Mouse (Mus musculus) skeletal muscle tissue, adult 2 months (tissue): ENCODE data around the gene Tmem117.

ENCODE experiments used
- DNase-seq: peaks from one replicate; pipeline ENCODE4 v3.0.0-alpha.2; 2012; ENCODE audit warnings: low read depth, low spot score

Gene Tmem117

DNA sequence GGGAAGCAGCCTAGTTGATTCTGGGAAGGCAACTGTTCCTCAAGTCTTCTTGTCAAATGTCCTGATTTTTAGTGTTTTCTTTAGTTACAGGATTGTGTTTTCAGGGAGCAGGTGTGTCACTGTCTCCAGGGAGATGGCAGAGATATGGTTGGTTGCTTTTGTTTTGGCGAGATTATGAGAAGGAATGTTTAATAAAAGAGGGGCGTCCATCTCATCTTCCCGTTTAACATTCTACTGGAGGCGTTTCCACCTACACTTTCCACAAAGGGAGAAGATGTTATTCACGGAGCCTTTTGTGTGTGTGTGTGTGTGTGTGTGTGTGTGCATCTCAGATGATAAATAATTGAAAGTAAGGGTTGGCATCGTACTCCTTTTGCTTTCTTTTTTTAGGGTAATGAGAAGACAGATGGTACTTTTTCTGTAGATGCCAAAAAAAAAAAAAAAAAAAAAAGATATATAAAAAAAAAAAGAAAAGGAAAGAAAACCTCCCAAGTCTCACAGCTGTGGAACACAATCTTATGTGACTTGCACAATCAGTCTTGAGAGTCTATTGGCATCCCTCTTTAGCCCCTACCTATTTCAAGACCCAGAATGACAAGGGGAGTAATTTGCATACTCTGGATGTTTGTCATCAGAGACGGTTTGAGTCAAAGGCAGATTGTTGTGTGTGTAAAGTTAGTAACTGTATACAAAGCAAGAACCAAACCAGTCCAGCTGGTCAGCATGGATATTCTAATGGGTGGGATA lies 142.0 kb downstream of the Tmem117 start:
- no peak for DNase-seq

GRCm38 (mm10) chr15:94771691-94772090 lies 142.7 kb downstream of the Tmem117 start:
- no peak for DNase-seq

DNA sequence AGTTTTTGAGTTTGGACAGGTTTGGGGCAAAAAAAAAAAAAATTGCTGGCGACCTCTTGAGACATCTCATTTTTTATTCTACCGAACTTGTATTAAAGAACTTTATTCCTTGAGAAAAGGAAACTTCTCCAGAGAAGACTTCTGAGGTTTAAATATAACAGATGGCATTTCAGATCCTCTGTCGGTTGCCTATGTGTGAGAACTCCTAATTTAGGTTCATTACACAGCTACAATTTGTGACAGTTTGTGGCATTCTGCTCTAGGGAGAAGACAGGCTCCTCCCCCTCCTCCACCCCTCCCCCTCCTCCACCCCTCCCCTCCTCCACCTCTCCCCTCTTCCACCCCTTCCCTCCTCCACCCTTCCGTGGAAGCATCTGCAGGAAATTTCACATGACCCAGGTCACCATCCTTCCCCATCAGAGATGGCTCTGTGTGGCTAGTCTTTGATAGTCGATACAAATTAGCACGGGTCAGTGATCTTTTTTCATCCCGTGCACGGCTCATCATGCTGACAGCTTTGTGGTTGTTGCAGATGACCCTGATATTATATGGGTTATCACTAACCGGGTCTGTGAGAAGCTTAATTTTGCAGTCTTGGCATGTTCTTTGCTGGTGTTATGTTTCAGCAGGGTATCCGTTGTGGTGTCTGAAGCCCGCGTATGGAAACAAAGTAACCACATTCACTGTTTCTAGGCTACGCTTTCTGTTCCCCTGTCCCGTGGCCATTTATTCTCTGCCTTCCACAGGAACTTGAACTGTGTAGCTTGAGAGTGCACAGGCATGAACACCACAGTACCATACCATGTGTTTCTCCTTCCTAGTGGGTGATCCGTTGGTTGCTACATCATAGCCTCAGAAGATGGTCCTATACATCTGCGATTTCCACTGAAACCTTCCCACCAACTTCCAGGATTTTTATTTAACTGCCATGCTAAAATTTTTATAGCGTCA lies 147.4 kb downstream of the Tmem117 start:
- DNase-seq: no peak

- no peak for DNase-seq
These were observed 152.5 kb downstream of the Tmem117 start for GRCm38 (mm10) chr15:94781556-94781955.

GRCm38 (mm10) chr15:94793455-94793854 lies 164.4 kb downstream of the Tmem117 start:
- no peak for DNase-seq

- no peak for DNase-seq
These were observed 166.5 kb downstream of the Tmem117 start for GRCm38 (mm10) chr15:94795484-94795883.

- DNase-seq: no peak
These were observed 169.2 kb downstream of the Tmem117 start for GRCm38 (mm10) chr15:94798236-94798635.

- DNase-seq: no peak
These were observed 172.4 kb downstream of the Tmem117 start for GRCm38 (mm10) chr15:94801462-94801861.

GRCm38 (mm10) chr15:94802820-94803219 lies 173.8 kb downstream of the Tmem117 start:
- DNase-seq: no peak

- DNase-seq: no peak
These were observed 174.8 kb downstream of the Tmem117 start for GRCm38 (mm10) chr15:94803624-94804342.

GRCm38 (mm10) chr15:94806005-94806404 lies 177.0 kb downstream of the Tmem117 start:
- no peak for DNase-seq

DNA sequence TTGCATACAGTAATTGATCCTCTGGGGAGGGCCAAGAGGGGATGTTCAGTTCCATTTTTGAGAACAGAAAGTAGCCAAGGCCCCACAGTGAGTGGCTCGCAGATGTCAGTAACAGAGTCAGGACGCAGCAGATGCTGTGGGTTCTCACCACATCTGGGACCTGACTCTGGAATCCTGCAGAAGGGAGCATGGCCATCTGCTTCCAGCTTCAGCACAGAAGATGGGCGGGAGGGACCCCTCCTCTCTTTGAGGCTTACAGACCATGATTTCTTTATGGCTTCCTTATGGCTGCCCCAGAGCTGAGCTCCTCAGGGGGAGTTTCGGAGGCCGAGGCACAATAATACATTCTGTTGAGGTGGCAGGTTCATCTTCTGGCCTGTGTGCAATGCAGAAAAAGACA lies 182.5 kb downstream of the Tmem117 start:
- no peak for DNase-seq

GRCm38 (mm10) chr15:94814213-94815100 lies 185.4 kb downstream of the Tmem117 start:
- no peak for DNase-seq

DNA sequence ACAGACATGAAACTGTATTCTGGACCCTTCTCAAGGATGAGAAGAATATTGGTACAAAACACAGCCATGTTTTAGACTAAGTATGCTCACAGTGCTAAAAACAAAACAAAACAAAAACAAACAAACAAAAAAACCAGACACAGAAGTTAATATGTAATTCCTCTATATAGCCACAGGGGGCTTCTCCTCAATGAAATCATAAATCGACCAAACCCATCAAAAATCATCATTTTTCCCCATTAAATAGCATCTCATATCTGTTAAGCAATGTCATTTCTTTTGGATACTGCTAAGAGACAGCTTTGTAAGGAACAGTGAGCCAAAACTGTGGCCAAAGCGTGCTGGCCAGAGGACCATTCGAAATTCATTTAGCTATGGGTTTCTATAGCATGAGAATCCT lies 206.6 kb downstream of the Tmem117 start:
- DNase-seq: no peak

DNA sequence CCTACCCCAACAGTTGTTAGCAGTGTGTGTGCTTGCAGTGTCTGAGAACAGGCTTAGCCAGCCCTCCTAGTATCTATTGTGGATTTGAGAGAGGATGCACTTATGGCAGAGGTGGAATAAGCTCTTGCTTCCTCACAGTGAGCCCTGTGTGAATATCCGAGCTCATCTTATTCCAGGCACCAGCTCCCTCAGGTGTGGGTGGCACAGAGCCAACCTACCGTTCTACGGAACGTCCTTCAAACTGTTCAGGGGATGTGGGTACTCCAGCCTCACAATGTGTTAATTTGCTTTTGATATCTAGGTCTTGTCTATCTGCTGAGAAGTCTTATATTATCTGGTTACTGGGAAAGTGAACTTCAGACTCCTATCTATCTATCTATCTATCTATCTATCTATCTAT lies 209.6 kb downstream of the Tmem117 start:
- DNase-seq: no peak

DNA sequence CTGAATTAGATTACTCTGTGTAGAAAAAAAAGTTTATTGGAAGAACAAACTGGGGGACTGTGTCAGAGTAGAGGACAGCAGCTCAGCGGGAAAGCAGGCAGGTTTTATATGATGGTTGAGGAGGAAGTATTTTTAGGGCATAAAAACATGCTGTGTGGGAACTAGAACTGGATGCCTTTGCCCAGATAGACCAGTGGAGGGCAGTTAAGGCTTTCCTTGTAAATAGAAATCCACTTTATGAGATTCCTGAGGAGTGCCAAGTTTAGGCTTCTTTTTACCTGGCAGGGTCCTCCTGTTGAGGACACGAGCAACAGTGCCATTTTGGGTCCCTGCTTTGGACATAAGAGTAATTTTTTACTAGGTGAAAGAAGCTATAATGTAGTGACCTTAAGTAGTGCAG lies 218.5 kb downstream of the Tmem117 start:
- no peak for DNase-seq

DNA sequence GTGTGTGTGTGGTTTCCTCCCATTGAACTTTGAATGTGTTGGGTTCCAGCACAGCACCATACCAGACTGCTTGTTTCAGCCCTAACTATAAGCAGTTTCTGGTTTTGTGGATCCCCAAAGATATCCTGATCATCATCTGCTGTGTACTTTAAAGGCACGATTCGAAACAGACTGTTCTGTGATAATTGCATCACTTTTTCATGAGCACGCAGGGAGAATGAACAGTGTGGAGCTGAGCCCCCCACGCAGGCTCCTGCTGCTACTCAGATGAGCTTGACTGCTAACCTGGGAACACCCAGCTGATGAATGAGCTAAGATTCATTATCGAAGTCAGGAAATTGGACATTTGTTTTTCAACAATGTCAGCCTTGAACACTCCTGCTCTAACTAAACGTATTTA lies 230.6 kb downstream of the Tmem117 start:
- no peak for DNase-seq

GRCm38 (mm10) chr15:94861173-94861572 lies 232.1 kb downstream of the Tmem117 start:
- no peak for DNase-seq

DNA sequence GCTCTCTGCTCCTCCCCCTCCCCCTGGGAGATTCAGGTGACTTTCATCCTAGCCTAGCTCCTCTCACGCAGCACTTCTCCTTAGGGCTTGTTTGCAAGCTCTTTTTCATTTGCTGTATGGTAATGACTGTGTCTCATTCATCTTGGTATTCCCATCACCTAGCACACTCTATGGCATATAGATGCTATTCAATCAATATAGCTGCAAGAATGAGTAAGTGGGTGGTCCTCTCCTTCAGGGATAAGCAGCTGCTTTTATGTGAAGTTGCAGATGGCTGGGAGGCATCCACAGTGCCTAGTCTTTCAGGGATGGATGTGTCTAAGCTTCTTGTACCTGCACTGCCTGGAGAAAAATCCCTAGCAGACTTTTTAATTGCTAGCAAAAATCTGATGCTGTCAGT lies 235.1 kb downstream of the Tmem117 start:
- no peak for DNase-seq

GRCm38 (mm10) chr15:94868372-94868771 lies 239.3 kb downstream of the Tmem117 start:
- DNase-seq: no peak

- DNase-seq: no peak
These were observed 256.0 kb downstream of the Tmem117 start for GRCm38 (mm10) chr15:94885026-94885425.
